Mouse (Mus musculus): ENCODE measurements around the gene Cfap52. TPM values are rescaled to one million over a fixed set of nuclear protein-coding genes. Genes with fewer than 3 reads are reported as not detected.
A peak's percentile ranks its signal among the peaks of the same experiment; 100 is the strongest.

The Cfap52 gene
- polyA plus RNA-seq (2015; fragmentation: Nextera tagmentation; extraction: Ambion mirVana), result 2.8 and 4.1 TPM in 2 replicates

DNA sequence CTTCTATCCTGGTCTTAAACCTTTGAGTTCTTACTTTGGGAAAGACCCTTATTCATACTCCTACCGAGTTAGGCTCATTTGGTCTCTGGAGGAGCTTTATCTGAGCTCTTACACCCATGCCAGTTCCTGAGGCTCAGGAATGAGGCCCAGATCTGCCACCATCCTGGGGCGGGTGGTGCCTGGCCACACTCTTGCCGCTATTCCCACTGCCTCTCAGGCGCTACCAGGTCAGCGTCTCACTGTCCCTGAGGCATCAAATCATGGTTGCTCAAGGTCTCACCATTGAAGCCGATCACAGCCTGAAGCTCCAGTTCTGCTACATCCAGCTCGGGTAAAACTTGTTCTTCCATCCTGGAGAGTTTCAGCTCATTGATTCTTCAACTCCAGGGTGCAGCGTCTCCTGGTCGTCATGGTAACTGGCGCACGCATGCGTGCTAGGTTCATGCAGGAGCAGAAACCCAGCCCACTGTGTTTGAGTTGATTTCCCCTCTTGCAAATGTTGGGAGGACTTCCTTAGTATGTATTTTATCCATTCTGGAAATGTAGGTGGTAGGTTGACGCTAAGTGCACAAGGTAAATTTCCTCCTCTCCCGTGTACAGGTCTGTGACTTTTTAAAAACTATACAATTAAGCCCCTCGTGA, at the start of gene Cfap52:
Gene Cfap52, minus strand, starts transcription at position 410 of the 642 bp plus-strand sequence.
- Histone ChIP-seq H3K4me3 (replicated peaks) (peak within 1 kb of the TSS; percentile 84), H3K36me3 (peaks cover 6% of the 10 kb centered on the region; the same call in 1 of the 2 replicates), H3K27me3 (replicated peaks) (no peaks in the 10 kb centered on the region), H3K9ac (replicated peaks) (peak within 1 kb of the TSS; percentile 79), H3K4me2 (peak within 1 kb of the TSS; percentile 88), H3K4me1 (peaks cover 25% of the 10 kb centered on the region), H3K9me3 (replicated peaks) (no peaks in the 10 kb centered on the region), H3K27ac (replicated peaks) (peak within 1 kb of the TSS; percentile 56; the same call in 1 of the 2 replicates)
- ATAC-seq (ENCODE audit: low FRiP score), result peak; percentile 68
- 7% methylated on average over 15 of the region's 15 CpGs for WGBS

DNA sequence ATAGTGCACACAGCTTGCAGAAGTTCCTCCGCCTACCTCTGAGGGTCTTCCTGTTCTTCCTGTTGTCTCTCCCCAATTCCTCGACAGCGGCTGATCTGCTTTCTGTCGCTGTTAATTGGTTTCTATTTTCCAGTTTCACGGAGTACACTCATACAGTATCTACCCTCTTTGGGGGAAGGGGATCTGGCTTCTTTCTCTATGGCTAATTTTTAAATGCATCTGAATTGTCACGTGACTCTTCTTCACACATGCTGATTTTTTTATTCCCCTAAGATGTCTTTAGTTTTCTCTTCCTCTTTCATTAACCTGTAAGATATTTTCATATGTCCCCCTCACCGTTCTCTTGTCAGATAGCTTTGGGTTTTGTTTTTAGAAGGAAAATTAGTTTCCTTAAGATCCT, 46.8 kb upstream of the Cfap52 start:
- Histone ChIP-seq H3K27me3 (replicated peaks) (no peaks in the 10 kb centered on the region), H3K4me2 (no peak overlapping the region), H3K4me1 (peaks cover 4% of the 10 kb centered on the region; the same call in 1 of the 2 replicates), H3K9me3 (replicated peaks) (no peaks in the 10 kb centered on the region), H3K27ac (replicated peaks) (no peak overlapping the region), H3K36me3 (no peaks in the 10 kb centered on the region), H3K4me3 (replicated peaks) (no peak overlapping the region), H3K9ac (replicated peaks) (no peak overlapping the region)
- no peak for ATAC-seq (ENCODE audit: low FRiP score)
- 89% methylated on average over 7 of the region's 7 CpGs for WGBS

GRCm38 (mm10) chr11:68009377-68009776, 43.9 kb upstream of the Cfap52 start:
- no peak overlapping the region for H3K27ac ChIP-seq (replicated peaks)
- ATAC-seq (ENCODE audit: low FRiP score), result no peak
- peaks cover 12% of the 10 kb centered on the region for H3K4me1 ChIP-seq
- H3K9ac ChIP-seq (replicated peaks), result no peak overlapping the region
- no peaks in the 10 kb centered on the region for H3K36me3 ChIP-seq
- H3K4me3 ChIP-seq (replicated peaks), result no peak overlapping the region
- H3K27me3 ChIP-seq (replicated peaks), result no peaks in the 10 kb centered on the region
- no peak overlapping the region for H3K4me2 ChIP-seq
- H3K9me3 ChIP-seq (replicated peaks), result no peaks in the 10 kb centered on the region
- WGBS, result 73% methylated on average over 5 of the region's 5 CpGs

DNA sequence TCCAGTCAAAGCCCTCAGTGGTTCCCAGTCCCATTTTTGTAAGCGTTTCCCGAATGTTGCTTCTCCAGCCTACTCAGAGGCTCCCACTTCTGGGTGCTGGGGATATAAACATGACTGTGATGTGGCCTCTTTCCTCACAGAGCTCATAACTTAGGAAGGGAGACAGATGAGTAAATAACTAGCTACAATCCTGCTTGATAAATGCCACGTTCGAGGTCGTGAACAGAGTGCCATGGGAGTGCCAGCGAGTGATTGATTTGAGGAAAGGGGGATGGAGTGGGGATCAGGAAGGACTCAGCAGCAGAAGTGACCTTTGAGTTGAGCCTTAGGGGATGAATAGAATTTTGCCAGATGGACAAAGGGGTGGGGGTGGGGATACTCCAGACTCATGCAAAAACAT, 42.2 kb upstream of the Cfap52 start:
- 25% methylated on average over 6 of the region's 6 CpGs for WGBS
- Histone ChIP-seq H3K9me3 (replicated peaks) (no peaks in the 10 kb centered on the region), H3K4me2 (no peak overlapping the region), H3K4me1 (peaks cover 12% of the 10 kb centered on the region), H3K27ac (replicated peaks) (no peak overlapping the region), H3K4me3 (replicated peaks) (no peak overlapping the region), H3K27me3 (replicated peaks) (no peaks in the 10 kb centered on the region), H3K9ac (replicated peaks) (no peak overlapping the region), H3K36me3 (no peaks in the 10 kb centered on the region)
- no peak for ATAC-seq (ENCODE audit: low FRiP score)

DNA sequence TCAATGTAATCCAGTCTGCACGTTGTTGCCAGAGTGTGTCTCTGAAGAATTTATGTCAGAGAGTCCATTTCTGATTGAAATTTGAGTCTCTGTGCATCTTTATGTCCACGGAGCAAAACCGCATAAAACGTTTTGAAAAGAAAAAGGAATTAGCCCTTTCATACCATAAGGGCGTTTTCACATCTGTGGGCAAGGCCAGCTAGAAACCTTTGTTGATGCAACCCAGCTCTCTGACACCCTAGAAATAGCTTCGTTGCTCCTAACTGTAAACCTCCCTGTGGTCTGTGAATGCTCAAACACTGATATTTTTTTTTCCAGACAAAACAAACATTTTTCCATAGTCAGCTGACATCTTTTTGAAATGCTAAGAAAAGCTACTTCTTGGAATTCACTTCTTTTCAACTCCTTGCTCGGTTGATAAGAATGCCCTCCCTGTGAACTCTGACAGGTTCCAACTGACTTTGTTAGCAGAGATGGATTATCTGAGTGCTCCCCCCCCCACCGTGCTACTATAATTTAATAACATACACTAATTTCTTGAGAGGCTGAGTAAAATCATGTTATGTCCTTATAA, 40.9 kb upstream of the Cfap52 start:
- no peak overlapping the region for H3K4me2 ChIP-seq
- H3K9me3 ChIP-seq (replicated peaks), result no peaks in the 10 kb centered on the region
- no peak overlapping the region for H3K4me3 ChIP-seq (replicated peaks)
- no peaks in the 10 kb centered on the region for H3K36me3 ChIP-seq
- no peak overlapping the region for H3K27ac ChIP-seq (replicated peaks)
- no peak overlapping the region for H3K9ac ChIP-seq (replicated peaks)
- ATAC-seq (ENCODE audit: low FRiP score), result no peak
- WGBS, result 32% methylated on average over 8 of the region's 8 CpGs
- peaks cover 12% of the 10 kb centered on the region for H3K4me1 ChIP-seq
- H3K27me3 ChIP-seq (replicated peaks), result no peaks in the 10 kb centered on the region

GRCm38 (mm10) chr11:68004191-68004590, 38.7 kb upstream of the Cfap52 start:
- H3K27me3 ChIP-seq (replicated peaks), result no peaks in the 10 kb centered on the region
- H3K36me3 ChIP-seq, result no peaks in the 10 kb centered on the region
- no peak overlapping the region for H3K4me2 ChIP-seq
- H3K9me3 ChIP-seq (replicated peaks), result no peaks in the 10 kb centered on the region
- H3K9ac ChIP-seq (replicated peaks), result no peak overlapping the region
- H3K4me1 ChIP-seq, result peaks cover 12% of the 10 kb centered on the region
- no peak overlapping the region for H3K27ac ChIP-seq (replicated peaks)
- WGBS, result 16% methylated on average over 6 of the region's 6 CpGs
- no peak overlapping the region for H3K4me3 ChIP-seq (replicated peaks)
- no peak for ATAC-seq (ENCODE audit: low FRiP score)

GRCm38 (mm10) chr11:67999629-68000028, 34.2 kb upstream of the Cfap52 start:
- no peak for ATAC-seq (ENCODE audit: low FRiP score)
- Histone ChIP-seq H3K36me3 (no peaks in the 10 kb centered on the region), H3K4me1 (no peaks in the 10 kb centered on the region), H3K27ac (replicated peaks) (no peak overlapping the region), H3K9me3 (replicated peaks) (no peaks in the 10 kb centered on the region), H3K27me3 (replicated peaks) (no peaks in the 10 kb centered on the region), H3K4me3 (replicated peaks) (no peak overlapping the region), H3K4me2 (no peak overlapping the region), H3K9ac (replicated peaks) (no peak overlapping the region)
- 77% methylated on average over 5 of the region's 5 CpGs for WGBS

DNA sequence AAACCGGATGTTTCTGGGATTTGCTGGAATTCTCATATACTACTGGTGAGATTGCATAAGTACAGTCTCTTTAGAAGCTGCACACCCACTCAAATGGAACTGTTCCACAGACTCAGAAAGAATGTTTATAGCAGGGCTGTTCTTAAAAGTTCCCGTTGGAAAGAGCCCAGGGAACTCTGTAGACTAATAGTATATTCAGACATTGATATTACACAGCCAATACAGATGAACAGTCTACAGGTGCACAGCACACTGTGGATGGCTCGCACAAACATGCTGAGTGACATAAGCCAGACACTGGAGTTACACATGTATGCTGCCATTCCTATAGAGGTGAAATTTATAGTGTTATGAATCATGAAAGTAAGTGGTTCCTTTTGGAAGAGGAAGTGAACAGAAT, 33.5 kb upstream of the Cfap52 start:
- Histone ChIP-seq H3K9ac (replicated peaks) (no peak overlapping the region), H3K9me3 (replicated peaks) (no peaks in the 10 kb centered on the region), H3K27me3 (replicated peaks) (no peaks in the 10 kb centered on the region), H3K4me2 (no peak overlapping the region), H3K4me3 (replicated peaks) (no peak overlapping the region), H3K36me3 (no peaks in the 10 kb centered on the region), H3K27ac (replicated peaks) (no peak overlapping the region), H3K4me1 (no peaks in the 10 kb centered on the region)
- ATAC-seq (ENCODE audit: low FRiP score), result no peak
- 82% methylated on average over 3 of the region's 3 CpGs for WGBS

GRCm38 (mm10) chr11:67995965-67996364, 30.5 kb upstream of the Cfap52 start:
- Histone ChIP-seq H3K4me3 (replicated peaks) (no peak overlapping the region), H3K27me3 (replicated peaks) (no peaks in the 10 kb centered on the region), H3K4me2 (no peak overlapping the region), H3K4me1 (no peaks in the 10 kb centered on the region), H3K9ac (replicated peaks) (no peak overlapping the region), H3K9me3 (replicated peaks) (no peaks in the 10 kb centered on the region), H3K36me3 (no peaks in the 10 kb centered on the region), H3K27ac (replicated peaks) (no peak overlapping the region)
- no peak for ATAC-seq (ENCODE audit: low FRiP score)
- WGBS, result 79% methylated on average over 4 of the region's 4 CpGs

DNA sequence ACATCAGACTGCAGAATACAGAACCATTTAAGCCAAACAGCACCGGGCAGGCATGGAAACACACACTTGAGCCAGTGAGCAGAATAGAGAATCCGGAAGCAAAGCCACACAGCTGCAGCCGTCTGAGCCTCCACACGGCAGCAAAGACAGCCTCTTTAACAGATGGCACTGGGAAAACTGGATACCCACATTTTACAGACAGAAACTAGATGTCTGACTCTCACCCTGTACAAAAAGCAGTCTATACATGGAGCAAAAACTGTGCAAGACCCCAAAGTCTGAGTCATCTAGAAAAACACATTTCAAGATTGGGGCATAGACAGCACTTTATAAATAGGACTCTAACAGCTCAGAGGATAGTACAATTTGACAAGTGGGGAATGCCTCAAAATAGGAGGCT, 25.8 kb upstream of the Cfap52 start:
- Histone ChIP-seq H3K27ac (replicated peaks) (no peak overlapping the region), H3K36me3 (no peaks in the 10 kb centered on the region), H3K4me1 (0 out of 2 replicates have a peak, but pooled peaks cover 2% of the 10 kb centered on the region), H3K4me2 (no peak overlapping the region), H3K9me3 (replicated peaks) (no peaks in the 10 kb centered on the region), H3K4me3 (replicated peaks) (no peak overlapping the region), H3K9ac (replicated peaks) (no peak overlapping the region), H3K27me3 (replicated peaks) (no peaks in the 10 kb centered on the region)
- no peak for ATAC-seq (ENCODE audit: low FRiP score)
- WGBS, result 79% methylated on average over 4 of the region's 4 CpGs

- WGBS, result 93% methylated on average over 6 of the region's 6 CpGs
- Histone ChIP-seq H3K4me2 (no peak overlapping the region), H3K4me1 (0 out of 2 replicates have a peak, but pooled peaks cover under 1% of the 10 kb centered on the region), H3K36me3 (no peaks in the 10 kb centered on the region), H3K9ac (replicated peaks) (no peak overlapping the region), H3K9me3 (replicated peaks) (no peaks in the 10 kb centered on the region), H3K27ac (replicated peaks) (no peak overlapping the region), H3K27me3 (replicated peaks) (no peaks in the 10 kb centered on the region), H3K4me3 (replicated peaks) (no peak overlapping the region)
- ATAC-seq (ENCODE audit: low FRiP score), result no peak
Observed at GRCm38 (mm10) chr11:67983564-67983963, 18.1 kb upstream of the Cfap52 start.

- Histone ChIP-seq H3K9me3 (replicated peaks) (no peaks in the 10 kb centered on the region), H3K4me2 (no peak overlapping the region), H3K4me1 (no peaks in the 10 kb centered on the region), H3K9ac (replicated peaks) (no peak overlapping the region), H3K36me3 (peaks cover 22% of the 10 kb centered on the region), H3K27ac (replicated peaks) (no peak overlapping the region), H3K4me3 (replicated peaks) (no peak overlapping the region), H3K27me3 (replicated peaks) (no peaks in the 10 kb centered on the region)
- no peak for ATAC-seq (ENCODE audit: low FRiP score)
- 18% methylated on average over 2 of the region's 2 CpGs for WGBS
Observed at GRCm38 (mm10) chr11:67975252-67975651, 9.8 kb upstream of the Cfap52 start.

All from neural tube, embryonic 15.5 days (tissue).